Mouse (Mus musculus): Measurements from ENCODE around the gene Mmd2.

The Mmd2 gene

DNA sequence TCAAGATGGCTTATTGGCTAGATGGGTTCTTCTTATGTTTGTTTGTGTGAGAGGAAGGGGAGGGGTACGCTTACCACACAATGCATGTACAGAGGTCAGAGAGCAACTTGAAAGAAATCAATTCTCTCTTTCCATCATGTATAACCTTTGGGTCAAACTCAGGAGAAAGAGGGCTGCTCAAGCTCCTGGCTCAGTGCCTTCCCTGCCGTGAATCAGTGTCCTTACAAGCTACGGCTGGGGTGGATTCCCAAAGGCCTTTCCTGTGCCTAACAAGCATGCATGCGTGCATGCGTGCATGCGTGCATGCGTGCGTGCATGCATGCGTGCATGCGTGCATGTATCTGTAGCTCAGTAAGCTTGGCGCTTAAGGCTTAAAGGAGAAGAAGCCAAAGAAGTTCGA, 3.3 kb downstream of the Mmd2 start:
- no peak for DNase-seq (ENCODE audit: low spot score in 2 of 2)

DNA sequence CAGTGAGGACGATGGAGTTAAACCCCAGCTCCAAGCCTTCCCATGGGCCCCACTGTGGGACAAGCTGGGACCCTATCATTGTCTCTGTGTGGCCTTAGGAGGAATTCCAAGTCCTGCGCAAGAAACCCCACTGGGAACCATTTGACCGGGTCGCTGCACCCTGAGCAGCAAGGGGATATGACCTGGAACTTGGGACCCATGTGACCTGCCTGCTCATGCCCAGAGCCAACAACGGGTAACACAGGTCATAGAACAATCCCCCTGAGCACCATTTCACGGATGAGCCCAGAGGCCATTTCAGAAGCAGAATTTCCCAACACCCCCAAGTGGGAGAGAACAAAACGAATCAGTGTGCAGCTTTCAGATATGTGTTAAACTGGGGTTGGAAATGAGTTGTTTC, 4.2 kb downstream of the Mmd2 start:
- DNase-seq (ENCODE audit: low spot score in 2 of 2) = no peak

DNA sequence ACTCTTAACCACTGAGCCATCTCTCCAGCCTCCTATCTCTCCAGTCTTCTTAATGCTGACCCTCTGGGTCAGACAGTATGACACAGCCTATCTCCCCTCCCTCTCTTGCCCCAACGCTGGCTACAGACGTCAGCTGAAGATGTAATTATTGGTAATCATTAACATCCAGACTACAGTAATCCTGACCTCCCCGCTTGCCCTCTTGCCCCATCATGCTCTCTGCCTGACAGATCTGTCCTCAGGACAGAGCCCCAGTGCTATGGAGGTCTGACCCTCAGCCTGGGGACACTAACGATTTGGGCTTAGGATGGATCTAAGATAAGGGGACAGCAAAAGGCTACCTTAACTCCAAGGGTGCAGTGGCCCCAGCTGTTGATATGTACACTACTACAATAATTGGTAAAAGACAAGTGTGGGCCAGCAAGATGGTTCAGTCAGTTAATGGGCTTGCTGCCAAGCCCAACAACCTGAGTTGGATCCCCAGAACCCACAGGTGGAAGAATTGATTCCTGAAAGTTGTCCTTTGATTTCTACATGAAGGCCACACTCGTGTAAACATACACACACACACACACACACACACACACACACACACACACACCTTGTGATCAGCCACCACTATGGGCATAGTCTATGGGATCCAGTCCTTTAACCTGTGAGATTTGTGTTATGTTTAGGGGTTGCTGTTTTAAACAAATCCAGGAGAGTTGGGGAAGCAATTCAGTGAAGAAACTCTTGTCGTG, 10.8 kb downstream of the Mmd2 start:
- no peak for DNase-seq (ENCODE audit: low spot score in 2 of 2)

GRCm38 (mm10) chr5:142596723-142597122, 11.9 kb downstream of the Mmd2 start:
- no peak for DNase-seq (ENCODE audit: low spot score in 2 of 2)

- no peak for DNase-seq (ENCODE audit: low spot score in 2 of 2)
Observed at GRCm38 (mm10) chr5:142595698-142596097, 12.9 kb downstream of the Mmd2 start.

DNA sequence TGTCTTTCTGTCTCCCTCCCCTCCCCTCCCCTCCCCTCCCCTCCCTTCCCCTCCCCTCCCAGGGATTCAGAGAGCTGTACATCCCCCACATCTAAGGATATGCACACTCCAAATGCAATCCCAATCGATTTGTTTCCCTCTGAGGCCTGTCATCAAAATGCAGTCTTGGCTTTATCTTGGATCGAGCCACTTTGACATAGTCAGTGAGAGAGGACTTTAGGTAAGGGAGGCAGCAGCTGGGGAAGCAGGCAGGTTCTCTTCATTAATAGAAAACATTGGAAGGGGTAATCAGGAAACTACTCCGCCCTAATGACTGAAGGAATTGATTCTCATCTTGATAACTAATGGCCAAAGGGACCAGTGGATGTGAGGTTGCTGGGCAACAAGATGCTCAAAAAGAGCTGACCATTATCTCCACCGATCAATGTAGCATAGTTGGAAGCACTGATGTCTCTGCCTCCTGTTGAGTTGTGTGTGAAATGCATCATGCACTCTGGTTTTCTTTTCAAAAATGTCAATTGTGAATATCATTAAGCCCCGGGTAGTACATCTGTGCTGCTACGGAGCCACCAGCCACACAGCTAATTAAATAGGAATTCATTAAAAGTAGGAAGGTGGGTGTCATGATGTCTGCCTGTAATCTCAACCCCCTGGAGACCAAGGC, 17.5 kb downstream of the Mmd2 start:
- no peak for DNase-seq (ENCODE audit: low spot score in 2 of 2)

DNA sequence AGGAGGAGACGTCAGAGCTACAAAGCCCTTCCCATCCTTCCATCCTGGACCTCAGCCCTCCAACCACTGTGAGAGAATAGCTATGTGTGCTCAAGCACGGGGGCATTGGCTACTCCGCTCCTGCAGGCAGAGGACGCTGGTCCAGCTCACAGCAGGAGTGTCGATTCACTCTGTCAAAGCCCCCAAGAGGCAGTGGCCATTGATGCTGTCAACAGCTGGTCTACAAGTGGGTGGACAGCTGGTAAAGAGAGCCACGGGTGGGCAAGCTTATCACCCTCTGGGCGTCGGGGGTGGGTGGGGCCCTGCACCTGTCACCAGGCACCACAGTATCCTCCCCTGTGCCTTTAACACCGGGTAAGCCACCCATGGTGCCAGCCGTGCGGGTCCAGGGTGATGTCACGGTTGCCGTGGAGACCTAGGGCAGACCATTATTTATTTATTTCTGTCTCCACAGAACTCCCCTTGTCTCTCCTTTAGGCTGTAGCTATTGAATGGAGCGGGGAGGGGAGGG, 24.9 kb downstream of the Mmd2 start:
- DNase-seq (ENCODE audit: low spot score in 2 of 2) = no peak

GRCm38 (mm10) chr5:142581517-142581916, 27.1 kb downstream of the Mmd2 start:
- peak in 1 of 2 experiments; percentile 39 for DNase-seq (ENCODE audit: low spot score in 2 of 2)

DNA sequence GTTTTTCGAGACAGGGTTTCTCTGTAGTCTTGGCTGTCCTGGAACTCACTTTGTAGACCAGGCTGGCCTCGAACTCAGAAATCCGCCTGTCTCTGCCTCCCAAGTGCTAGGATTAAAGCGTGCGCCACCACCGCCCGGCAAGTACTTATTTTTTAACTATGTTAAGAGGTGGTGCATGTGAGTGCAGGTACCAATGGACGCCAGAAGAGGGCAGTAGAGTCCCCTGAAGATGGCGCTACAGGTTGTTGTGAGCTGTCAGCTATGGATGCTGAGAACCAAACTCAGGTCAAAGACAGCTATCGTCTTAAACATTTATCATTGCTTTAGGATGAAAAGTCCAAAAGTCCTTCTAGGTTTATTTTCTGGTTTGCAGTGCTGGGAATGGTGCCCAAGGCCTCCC, 30.4 kb downstream of the Mmd2 start:
- no peak for DNase-seq (ENCODE audit: low spot score in 2 of 2)

DNA sequence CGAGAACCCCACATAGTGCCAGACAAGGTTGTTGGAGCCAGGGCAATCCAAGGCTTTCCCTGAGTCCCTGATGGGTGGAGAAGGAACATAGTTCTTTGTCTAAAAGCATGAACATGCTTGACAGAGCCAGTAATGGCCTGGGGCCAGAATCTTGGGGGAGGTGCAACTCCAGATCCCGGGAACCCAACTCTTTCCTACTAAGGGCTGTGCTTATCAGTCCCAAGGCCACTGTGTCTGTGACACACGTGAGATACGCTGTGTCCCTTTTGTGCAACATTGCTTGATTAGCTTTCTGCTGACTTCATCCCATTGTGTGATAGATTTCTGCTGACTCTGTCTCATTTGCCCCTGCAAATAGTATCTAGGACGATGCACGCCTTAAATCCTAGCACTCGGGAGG, 31.8 kb downstream of the Mmd2 start:
- no peak for DNase-seq (ENCODE audit: low spot score in 2 of 2)

DNA sequence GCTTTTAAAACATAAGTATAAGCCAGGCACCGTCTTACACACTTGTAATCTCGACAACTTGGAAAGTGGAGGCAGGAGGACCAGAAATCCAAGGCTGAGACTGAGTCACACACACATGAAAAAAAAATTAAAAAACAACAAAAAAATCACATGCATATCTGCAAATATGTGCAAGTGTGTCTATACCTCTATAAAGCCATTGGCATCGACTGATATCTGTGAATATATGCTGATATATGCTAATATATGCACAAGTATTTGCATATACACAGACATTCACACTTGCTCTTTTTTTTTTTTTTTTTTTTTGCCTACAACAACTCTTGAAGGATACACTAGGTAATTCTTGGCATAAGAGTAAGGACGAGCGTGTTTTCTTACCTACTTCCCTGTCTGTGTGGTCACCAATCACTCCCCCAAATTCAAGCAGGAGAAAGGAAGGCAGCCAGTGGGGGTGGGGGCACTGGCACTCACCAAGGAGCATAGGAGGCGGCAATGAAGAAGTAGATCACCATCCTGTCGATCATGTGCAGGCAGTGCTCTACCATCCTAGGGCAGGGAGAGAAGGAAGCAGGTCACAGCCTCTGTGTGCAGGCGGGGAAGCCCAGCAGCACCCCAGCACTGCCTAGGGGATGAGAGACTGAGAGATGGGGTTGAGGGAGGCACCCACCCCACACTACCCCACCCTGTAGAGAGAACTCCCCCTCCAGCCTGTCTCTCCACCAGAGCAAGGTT, 34.1 kb downstream of the Mmd2 start:
- no peak for DNase-seq (ENCODE audit: low spot score in 2 of 2)

DNA sequence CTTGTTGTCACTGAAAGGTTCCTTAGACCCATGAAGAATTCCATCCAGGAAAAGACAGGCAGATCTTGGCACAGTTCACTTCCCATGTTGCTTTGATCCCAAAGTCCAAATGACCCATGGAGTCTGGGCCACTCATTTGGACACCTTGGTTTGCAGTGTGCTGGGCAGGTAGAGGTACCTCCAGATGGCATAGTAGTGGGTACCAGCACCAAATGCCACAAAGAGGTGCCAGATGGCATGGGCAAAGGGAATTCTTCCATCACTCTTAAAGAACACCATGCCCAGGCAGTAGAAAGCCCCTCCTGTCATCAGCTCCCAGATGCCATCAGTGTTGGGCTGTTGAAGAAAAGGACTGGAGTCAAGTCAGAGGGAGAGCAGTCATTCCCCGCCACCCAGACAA, 44.0 kb downstream of the Mmd2 start:
- no peak for DNase-seq (ENCODE audit: low spot score in 2 of 2)

GRCm38 (mm10) chr5:142560261-142560660, 48.3 kb downstream of the Mmd2 start:
- DNase-seq (ENCODE audit: low spot score in 2 of 2) = no peak

DNA sequence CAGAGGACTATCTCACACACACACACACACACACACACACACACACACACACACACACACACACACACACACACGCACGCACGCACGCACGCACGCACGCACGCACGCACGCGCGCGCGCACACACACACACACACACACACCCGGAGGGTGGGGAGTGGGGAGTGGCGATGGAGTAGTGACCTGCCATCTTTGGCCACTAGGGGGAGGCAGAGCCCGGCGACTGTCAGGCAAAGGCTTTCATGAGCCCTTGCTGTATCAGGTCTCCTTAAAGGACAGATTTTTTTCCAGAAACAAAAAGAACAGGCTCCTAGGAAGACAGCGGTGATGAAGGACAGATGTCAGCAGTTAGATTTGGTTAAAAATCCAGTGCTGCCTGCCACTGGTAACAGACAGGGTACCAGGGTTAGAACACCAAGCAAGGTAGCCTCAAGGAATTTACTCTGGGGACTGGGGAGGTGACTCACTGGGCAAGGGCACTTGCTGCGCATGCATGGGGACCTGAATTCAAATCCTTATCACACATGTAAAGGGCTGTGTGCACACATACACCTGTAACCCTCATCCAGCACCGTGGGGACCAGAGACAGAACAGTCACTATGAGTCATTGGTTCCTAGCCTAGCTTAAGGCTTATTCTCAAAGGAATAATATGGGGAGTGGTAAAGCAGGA, 51.1 kb downstream of the Mmd2 start:
- DNase-seq (ENCODE audit: low spot score in 2 of 2) = peak; percentile 14 to 66

- DNase-seq (ENCODE audit: low spot score in 2 of 2) = no peak
Observed at GRCm38 (mm10) chr5:142556721-142557120, 51.9 kb downstream of the Mmd2 start.

DNA sequence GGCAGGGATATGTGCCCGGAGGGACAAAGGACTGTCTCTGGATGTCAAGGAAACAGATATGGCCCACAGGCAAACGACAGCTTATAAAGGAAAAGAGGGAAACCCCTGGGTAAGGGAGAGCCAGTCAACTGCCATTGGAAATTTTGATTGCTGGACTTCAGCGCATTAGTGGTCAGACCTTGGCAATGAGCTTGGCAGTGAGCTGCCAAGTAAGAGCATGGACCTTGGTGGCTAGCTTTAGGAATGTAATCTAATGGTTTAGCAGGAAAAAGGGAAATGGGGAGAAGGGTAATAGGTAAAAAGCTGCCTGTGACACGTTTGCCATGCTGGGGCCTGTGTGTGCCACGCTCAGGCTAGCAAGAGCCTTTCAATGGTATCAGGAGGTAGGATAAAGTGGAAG, 52.7 kb downstream of the Mmd2 start:
- no peak for DNase-seq (ENCODE audit: low spot score in 2 of 2)

DNA sequence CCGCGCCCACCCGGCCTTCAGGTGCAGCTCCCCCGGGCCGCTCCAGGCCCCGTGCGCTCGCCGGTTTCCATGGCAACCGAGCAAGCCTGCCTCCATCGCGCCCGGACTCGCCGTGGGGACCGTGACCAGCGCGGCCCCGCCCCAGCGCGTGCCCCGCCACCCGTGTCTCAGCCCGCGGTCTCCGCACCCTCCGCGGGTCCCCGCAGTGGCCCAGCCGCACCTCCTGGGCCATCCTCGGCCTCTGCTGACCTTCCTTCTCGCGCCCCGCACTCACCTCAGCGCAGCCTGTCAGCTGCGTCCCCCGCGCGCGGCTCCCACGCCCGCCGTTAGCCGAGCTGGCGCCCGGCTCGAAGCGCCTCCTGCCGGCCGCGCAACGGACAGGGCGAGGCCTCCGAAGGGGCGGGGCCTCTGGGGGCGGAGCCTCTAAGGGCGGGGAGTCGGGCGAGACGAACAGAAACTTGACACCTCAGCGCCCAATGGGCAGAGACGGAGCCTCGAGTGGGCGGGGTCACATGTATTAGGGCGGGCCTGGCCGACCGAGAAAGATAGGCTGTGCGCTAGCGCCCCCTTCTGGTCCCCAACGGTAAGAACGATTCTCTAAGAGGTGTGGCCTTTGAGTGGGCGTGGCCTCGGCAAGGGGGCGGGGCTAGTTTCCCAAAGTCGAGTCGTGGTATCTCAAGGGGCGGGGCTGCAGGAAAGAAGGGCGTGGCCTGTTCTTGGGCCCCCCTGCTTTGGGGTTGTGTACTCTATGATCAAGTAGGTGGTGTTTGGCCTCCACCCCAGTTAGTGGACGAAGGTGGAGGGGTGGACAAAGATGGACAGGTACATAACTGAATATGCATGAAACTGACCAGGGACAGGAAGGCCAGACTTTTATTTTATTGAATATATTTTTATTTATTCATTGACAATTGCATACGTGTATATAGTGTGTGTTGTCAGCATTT, 57.6 kb downstream of the Mmd2 start, which contains the start of gene Radil:
Radil (minus strand) TSS at position 393 of the 947 bp plus-strand sequence.
- DNase-seq (ENCODE audit: low spot score in 2 of 2) = peak; percentile 44 to 58

DNA sequence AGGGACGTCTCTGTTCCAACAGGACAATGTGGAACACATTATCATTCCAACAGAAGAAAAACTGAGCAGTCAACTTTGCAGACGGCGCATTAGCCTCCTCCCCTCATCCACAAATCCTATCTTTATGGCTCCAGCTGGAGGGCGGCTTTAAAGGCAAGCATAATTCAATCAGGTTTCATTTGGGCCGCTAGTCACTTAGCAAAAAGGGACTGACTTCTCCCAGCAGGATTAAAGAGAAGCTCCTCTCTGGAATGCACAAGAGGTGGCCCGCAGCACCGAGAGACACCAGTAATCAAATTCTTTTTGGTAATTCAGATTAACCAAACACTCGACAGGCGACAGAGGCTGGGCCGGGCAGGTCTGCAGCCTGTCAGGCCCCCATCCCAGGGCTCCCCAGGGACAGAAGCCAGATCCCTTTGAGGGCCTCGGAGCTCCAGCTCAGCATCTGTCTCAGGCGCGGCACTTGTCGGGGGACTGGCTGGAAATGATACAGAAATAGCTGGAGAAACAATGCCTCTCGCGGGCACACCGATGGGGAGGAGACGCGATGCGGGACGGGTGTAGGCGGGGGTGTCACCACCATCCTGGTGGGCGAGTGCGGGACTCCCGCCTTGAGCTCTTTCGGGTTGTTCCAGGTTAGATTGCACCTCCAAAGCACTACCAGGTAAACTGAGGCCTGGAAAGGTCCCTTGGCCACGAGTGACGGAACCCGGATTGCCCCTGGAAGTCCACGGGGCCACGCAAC, 58.5 kb downstream of the Mmd2 start:
- no peak for DNase-seq (ENCODE audit: low spot score in 2 of 2)

DNA sequence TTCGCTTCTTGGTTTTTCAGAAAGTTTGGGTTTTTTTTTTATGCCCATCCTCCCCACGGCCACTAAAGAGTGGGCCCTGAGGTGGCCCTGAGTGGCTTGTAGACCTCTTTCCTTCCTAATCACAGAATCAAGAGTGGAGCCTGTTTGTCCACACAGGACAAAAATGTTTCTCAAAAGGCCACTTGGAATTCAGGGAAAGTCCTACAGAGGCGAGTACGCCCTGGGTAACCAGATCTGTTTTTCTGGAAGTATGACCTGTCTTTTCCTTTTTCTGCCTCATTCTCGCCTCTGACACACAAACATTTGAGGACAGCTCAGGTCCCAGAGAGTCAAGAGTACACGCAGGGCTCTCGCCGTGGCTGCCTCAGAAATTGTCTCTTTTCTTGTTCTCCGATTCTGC, 59.2 kb downstream of the Mmd2 start:
- no peak for DNase-seq (ENCODE audit: low spot score in 2 of 2)

DNA sequence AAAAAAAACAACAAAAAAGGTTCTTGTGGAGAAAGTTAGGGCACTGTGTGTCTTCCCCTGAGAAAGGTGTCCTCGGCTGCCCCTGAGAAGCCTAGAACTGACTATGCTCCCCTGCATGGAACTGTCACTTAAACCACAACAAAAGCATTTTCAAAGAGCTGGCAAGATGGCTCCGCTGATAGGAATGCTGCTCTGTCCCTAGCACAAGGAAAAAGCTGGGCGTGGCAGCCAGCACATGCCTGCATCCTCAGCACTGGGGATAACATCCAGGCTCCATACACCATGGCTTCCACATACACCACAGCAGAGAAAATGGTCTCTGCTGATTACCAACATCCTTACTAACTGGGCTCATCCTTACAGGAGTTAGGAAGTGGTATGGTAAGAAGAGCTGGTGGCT, 61.5 kb downstream of the Mmd2 start:
- DNase-seq (ENCODE audit: low spot score in 2 of 2) = no peak

All from thymus, postnatal 10 days (tissue).